Mouse (Mus musculus): ENCODE results near the gene Nme1. TPM values are rescaled to one million over a fixed set of nuclear protein-coding genes. Genes with fewer than 3 reads are reported as not detected.

Nme1 gene
- polyA plus RNA-seq, 1 experiment, result 48.7 TPM

DNA sequence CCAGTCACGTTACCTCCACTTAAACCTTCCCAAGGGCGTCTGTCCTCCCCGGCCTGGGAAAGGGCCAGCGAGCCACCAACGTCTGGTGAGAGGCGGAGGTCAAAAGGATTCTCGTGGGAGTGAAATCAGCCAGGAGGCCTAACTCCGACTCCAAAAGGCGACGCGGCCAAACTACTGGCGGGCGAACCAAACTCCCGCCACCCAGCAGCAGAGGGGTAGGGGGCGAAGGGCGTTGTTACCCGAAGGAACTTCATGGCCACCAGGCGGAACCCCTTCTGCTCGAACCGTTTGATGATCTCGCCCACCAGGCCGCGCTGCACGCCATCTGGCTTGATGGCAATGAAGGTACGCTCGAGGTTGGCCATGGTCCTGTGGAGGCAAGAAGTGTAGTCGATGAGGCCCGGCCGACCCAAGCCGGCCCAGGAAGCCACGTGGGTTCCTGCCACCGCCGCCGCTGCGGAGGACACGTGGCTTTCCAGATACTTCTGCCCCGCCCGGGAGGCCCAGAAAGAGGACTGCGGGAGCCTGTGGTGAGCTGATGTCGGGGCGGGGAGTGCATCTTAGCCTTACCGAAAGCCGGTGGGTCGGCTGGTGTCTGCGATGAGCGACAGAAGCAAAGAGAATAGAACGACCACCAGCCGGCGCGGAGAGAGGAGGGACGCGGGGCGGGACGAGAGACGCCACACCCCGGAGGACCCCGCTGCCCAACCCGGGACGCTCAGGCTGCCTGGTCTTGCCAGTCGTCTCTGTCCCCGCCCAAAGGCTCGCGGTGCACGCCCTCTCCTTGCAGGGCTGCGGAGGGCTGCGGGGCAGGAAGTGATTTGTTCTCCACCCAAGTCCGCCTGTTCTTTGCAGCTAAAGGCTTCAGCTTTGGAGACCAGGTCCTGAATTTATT, 12.8 kb downstream of the Nme1 start:
- TF ChIP-seq MYOG (IDR thresholded peaks at IDR 0.05; ENCODE audit: control insufficient read depth in 1 of 3, insufficient read depth in 1 of 3, insufficient read length in 2 of 3, low read depth in 2 of 3) (peak in 1 of 3 experiments; percentile 26), CEBPB (IDR thresholded peaks at IDR 0.05; ENCODE audit: insufficient read depth, poor library complexity, severe bottlenecking) (no peak), USF1 (IDR thresholded peaks at IDR 0.05; ENCODE audit: low read depth) (peak; percentile 59), MYOD1 (IDR thresholded peaks at IDR 0.05; ENCODE audit: control insufficient read depth in 1 of 3, insufficient read length in 2 of 3, low read depth in 2 of 3) (peak in 1 of 3 experiments; percentile 4), POLR2AphosphoS2 (IDR thresholded peaks at IDR 0.05; ENCODE audit: insufficient read length, low read depth) (peak; percentile 96), REST (IDR thresholded peaks at IDR 0.05; ENCODE audit: insufficient read depth, insufficient read length) (no peak), SRF (IDR thresholded peaks at IDR 0.05; ENCODE audit: control insufficient read depth, insufficient read length, low read depth) (peak; percentile 23), POLR2A (IDR thresholded peaks at IDR 0.05; ENCODE audit: insufficient read length, low read depth) (peak; percentile 80)
- peak overlapping the region; percentile 39 for H3ac ChIP-seq (ENCODE audit: control insufficient read depth, insufficient read length)
- H3K36me3 ChIP-seq (ENCODE audit: control insufficient read depth, insufficient read depth), result peaks cover 25% of the 10 kb centered on the region
- H3K4me3 ChIP-seq, result peak overlapping the region; percentile 88
- peaks cover 28% of the 10 kb centered on the region for H3K79me2 ChIP-seq (ENCODE audit: control insufficient read depth, insufficient read depth)
- no peaks in the 10 kb centered on the region for H3K27me3 ChIP-seq (ENCODE audit: control insufficient read depth, insufficient read depth, insufficient read length)
- H3K4me2 ChIP-seq (ENCODE audit: low read depth), result peak overlapping the region; percentile 76

DNA sequence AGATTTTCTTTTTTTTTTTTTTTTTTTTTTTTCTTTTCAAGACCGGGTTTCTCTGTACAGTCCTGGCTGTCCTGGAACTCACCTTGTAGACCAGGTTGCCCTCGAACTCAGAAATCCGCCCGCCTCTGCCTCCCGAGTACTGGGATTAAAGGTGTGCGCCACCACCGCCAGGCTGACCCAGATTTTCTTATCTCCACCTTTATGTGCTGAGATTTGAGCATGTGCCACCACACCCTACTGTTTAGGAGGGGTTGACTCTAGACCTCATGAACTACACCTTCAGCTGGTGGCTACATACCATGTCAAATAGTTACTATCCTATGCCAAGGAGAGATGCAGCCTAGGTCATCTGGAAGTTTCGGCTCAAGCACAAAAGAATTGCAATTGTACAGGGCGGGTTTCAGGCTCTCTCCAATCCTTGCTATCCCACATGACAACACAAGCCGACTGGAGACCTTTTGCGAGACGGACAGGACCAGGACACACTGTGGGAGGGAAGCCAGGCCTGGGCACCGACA, 13.5 kb downstream of the Nme1 start:
- Histone ChIP-seq H3K4me2 (ENCODE audit: low read depth) (peak overlapping the region; percentile 73), H3K4me3 (peak overlapping the region; percentile 88), H3K79me2 (ENCODE audit: control insufficient read depth, insufficient read depth) (peaks cover 28% of the 10 kb centered on the region), H3K36me3 (ENCODE audit: control insufficient read depth, insufficient read depth) (peaks cover 29% of the 10 kb centered on the region), H3ac (ENCODE audit: control insufficient read depth, insufficient read length) (peak overlapping the region; percentile 39), H3K27me3 (ENCODE audit: control insufficient read depth, insufficient read depth, insufficient read length) (no peaks in the 10 kb centered on the region)
- TF ChIP-seq TCF3 (IDR thresholded peaks at IDR 0.05; ENCODE audit: insufficient read length, low read depth) (no peak), SRF (IDR thresholded peaks at IDR 0.05; ENCODE audit: control insufficient read depth, insufficient read length, low read depth) (no peak), CEBPB (IDR thresholded peaks at IDR 0.05; ENCODE audit: insufficient read depth, poor library complexity, severe bottlenecking) (no peak), POLR2AphosphoS2 (IDR thresholded peaks at IDR 0.05; ENCODE audit: insufficient read length, low read depth) (no peak), USF1 (IDR thresholded peaks at IDR 0.05; ENCODE audit: low read depth) (no peak), MAX (IDR thresholded peaks at IDR 0.05; ENCODE audit: low read depth) (no peak), MYOD1 (IDR thresholded peaks at IDR 0.05; ENCODE audit: control insufficient read depth in 1 of 3, insufficient read length in 2 of 3, low read depth in 2 of 3) (no peak), MYOG (IDR thresholded peaks at IDR 0.05; ENCODE audit: control insufficient read depth in 1 of 3, insufficient read depth in 1 of 3, insufficient read length in 2 of 3, low read depth in 2 of 3) (no peak), REST (IDR thresholded peaks at IDR 0.05; ENCODE audit: insufficient read depth, insufficient read length) (no peak), TCF12 (IDR thresholded peaks at IDR 0.05; ENCODE audit: insufficient read depth, poor library complexity, severe bottlenecking) (no peak), POLR2A (IDR thresholded peaks at IDR 0.05; ENCODE audit: insufficient read length, low read depth) (no peak), E2F4 (IDR thresholded peaks at IDR 0.05; ENCODE audit: insufficient read depth) (no peak)

DNA sequence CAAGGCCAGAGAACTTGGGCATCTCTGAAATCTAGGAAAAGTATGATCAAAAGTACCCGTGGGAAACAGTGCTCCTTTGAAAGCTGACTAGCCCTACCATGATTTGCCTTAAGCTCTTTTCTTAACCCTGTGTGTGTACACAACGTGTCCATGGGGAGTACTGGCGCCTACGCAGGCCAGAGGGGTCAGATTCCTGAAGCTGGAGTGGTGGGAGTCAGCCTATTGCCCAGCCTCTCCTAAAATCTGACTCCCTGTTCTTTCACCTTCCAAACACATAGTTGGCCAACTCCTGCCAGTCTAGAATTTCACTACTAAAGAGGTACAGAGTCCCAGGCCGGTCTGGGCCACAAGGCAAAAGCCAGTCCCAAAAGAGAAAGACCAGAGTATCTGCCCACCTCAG, 15.9 kb downstream of the Nme1 start:
- Histone ChIP-seq H3K27me3 (ENCODE audit: control insufficient read depth, insufficient read depth, insufficient read length) (no peaks in the 10 kb centered on the region), H3ac (ENCODE audit: control insufficient read depth, insufficient read length) (no peak overlapping the region), H3K4me3 (no peak overlapping the region), H3K4me2 (ENCODE audit: low read depth) (no peak overlapping the region), H3K36me3 (ENCODE audit: control insufficient read depth, insufficient read depth) (peaks cover 22% of the 10 kb centered on the region), H3K79me2 (ENCODE audit: control insufficient read depth, insufficient read depth) (peaks cover 28% of the 10 kb centered on the region)
- no peak for TF ChIP-seq MYOD1 (IDR thresholded peaks at IDR 0.05; ENCODE audit: control insufficient read depth in 1 of 3, insufficient read length in 2 of 3, low read depth in 2 of 3)
- TF ChIP-seq POLR2AphosphoS2 (IDR thresholded peaks at IDR 0.05; ENCODE audit: insufficient read length, low read depth), result no peak
- TF ChIP-seq TCF12 (IDR thresholded peaks at IDR 0.05; ENCODE audit: insufficient read depth, poor library complexity, severe bottlenecking), result no peak
- TF ChIP-seq MAX (IDR thresholded peaks at IDR 0.05; ENCODE audit: low read depth), result no peak
- TF ChIP-seq CEBPB (IDR thresholded peaks at IDR 0.05; ENCODE audit: insufficient read depth, poor library complexity, severe bottlenecking), result no peak
- TF ChIP-seq TCF3 (IDR thresholded peaks at IDR 0.05; ENCODE audit: insufficient read length, low read depth), result no peak
- TF ChIP-seq POLR2A (IDR thresholded peaks at IDR 0.05; ENCODE audit: insufficient read length, low read depth), result no peak
- no peak for TF ChIP-seq E2F4 (IDR thresholded peaks at IDR 0.05; ENCODE audit: insufficient read depth)
- TF ChIP-seq USF1 (IDR thresholded peaks at IDR 0.05; ENCODE audit: low read depth), result no peak
- TF ChIP-seq REST (IDR thresholded peaks at IDR 0.05; ENCODE audit: insufficient read depth, insufficient read length), result no peak
- no peak for TF ChIP-seq MYOG (IDR thresholded peaks at IDR 0.05; ENCODE audit: control insufficient read depth in 1 of 3, insufficient read depth in 1 of 3, insufficient read length in 2 of 3, low read depth in 2 of 3)
- no peak for TF ChIP-seq SRF (IDR thresholded peaks at IDR 0.05; ENCODE audit: control insufficient read depth, insufficient read length, low read depth)

DNA sequence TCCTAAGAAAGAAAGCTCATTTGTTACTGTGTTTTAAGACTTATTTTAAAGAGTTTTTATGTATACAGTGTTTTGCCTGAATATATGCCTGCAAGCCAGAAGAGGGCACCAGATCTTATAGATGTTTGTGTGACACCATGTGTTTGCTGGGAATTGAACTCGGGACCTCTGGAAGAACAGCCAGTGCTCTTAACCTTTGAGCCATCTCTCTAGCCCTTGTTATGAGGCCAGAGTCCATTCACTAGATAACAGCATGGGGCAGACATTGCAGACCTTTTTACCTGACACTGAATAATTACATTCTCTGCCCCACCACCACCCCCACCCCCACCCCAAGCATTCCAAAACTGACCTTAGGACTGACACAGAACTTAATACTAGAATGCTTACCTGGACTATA, 18.3 kb downstream of the Nme1 start:
- H3ac ChIP-seq (ENCODE audit: control insufficient read depth, insufficient read length), result no peak overlapping the region
- TF ChIP-seq MYOD1 (IDR thresholded peaks at IDR 0.05; ENCODE audit: control insufficient read depth in 1 of 3, insufficient read length in 2 of 3, low read depth in 2 of 3) (no peak), SRF (IDR thresholded peaks at IDR 0.05; ENCODE audit: control insufficient read depth, insufficient read length, low read depth) (no peak), USF1 (IDR thresholded peaks at IDR 0.05; ENCODE audit: low read depth) (no peak), MYOG (IDR thresholded peaks at IDR 0.05; ENCODE audit: control insufficient read depth in 1 of 3, insufficient read depth in 1 of 3, insufficient read length in 2 of 3, low read depth in 2 of 3) (no peak), POLR2A (IDR thresholded peaks at IDR 0.05; ENCODE audit: insufficient read length, low read depth) (no peak)
- H3K79me2 ChIP-seq (ENCODE audit: control insufficient read depth, insufficient read depth), result peaks cover 26% of the 10 kb centered on the region
- H3K36me3 ChIP-seq (ENCODE audit: control insufficient read depth, insufficient read depth), result peaks cover 22% of the 10 kb centered on the region
- no peak overlapping the region for H3K4me2 ChIP-seq (ENCODE audit: low read depth)
- no peak overlapping the region for H3K4me3 ChIP-seq
- no peaks in the 10 kb centered on the region for H3K27me3 ChIP-seq (ENCODE audit: control insufficient read depth, insufficient read depth, insufficient read length)
